Mouse (Mus musculus): ENCODE measurements around the gene Best1. TPM values are rescaled to one million over a fixed set of nuclear protein-coding genes. Genes with fewer than 3 reads are reported as not detected.

Gene Best1
- polyA plus RNA-seq, 1 experiment from 2014 or later, result 2.1 TPM

DNA sequence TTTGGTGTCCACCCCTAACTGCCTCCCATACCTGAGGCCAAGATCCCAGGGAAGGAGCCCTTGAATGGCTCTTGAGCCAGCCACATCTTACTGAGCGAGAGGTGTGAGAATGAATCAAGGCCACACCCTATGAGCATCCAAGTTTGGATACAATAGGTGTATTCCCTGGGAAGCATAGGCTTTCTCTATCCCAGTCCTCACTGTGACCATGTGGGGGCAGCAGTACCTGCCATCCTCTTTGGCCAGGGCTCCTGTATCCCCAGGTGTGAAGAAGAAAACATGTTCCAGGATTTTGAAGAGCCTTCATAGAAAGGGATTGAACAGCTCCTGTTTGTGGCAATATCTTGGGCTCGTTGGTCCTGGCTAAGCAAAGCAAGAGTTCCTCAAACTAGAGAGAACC lies 38.2 kb upstream of the Best1 start:
- Histone ChIP-seq H3K27me3 (peaks cover 5% of the 10 kb centered on the region; the same call in 1 of the 2 replicates), H3K9me3 (no peaks in the 10 kb centered on the region), H3K4me2 (replicated peaks) (no peak overlapping the region), H3K27ac (peak overlapping the region; percentile 61; the same call in 1 of the 2 replicates), H3K9ac (no peak overlapping the region), H3K4me1 (peaks cover 30% of the 10 kb centered on the region), H3K4me3 (no peak overlapping the region), H3K36me3 (peaks cover 19% of the 10 kb centered on the region)
- no peak for ATAC-seq (ENCODE audit: low FRiP score, low read depth)
- 87% methylated on average over 2 of the region's 2 CpGs for WGBS

DNA sequence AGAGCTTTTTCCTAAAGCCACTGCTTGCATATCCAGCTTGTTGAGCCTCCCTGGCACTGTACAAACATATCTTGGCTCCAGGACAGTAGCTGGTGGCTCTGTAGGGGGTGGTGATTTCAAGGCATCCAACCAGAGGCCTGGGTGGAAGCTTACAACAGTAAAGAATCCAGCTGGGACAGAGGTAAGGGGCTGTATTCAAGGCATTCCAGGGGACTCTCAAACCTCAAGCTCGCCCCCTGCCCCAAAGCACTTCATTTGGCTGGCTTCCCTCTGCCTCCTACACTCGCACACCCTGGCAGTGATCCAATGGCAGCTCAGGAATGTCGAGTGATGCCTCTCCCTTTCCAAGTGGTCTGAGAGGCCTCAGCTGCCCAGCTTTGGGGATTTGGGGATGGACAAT lies 37.5 kb upstream of the Best1 start:
- H3K9me3 ChIP-seq, result no peaks in the 10 kb centered on the region
- H3K27ac ChIP-seq, result peak overlapping the region; percentile 61; the same call in 1 of the 2 replicates
- H3K36me3 ChIP-seq, result peaks cover 23% of the 10 kb centered on the region
- H3K4me1 ChIP-seq, result peaks cover 30% of the 10 kb centered on the region
- 11% methylated on average over 3 of the region's 3 CpGs for WGBS
- peak; percentile 16; the same call in 1 of the 2 replicates for ATAC-seq (ENCODE audit: low FRiP score, low read depth)
- H3K4me3 ChIP-seq, result no peak overlapping the region
- H3K9ac ChIP-seq, result no peak overlapping the region
- 0 out of 2 replicates have a peak overlapping the region, but pooled peaks have one; percentile 1 for H3K4me2 ChIP-seq (replicated peaks)
- peaks cover 5% of the 10 kb centered on the region; the same call in 1 of the 2 replicates for H3K27me3 ChIP-seq

GRCm38 (mm10) chr19:10038364-10038763 lies 36.9 kb upstream of the Best1 start:
- Histone ChIP-seq H3K27me3 (peaks cover 5% of the 10 kb centered on the region; the same call in 1 of the 2 replicates), H3K4me1 (peaks cover 30% of the 10 kb centered on the region), H3K4me3 (no peak overlapping the region), H3K4me2 (replicated peaks) (no peak overlapping the region), H3K27ac (peak overlapping the region; percentile 61; the same call in 1 of the 2 replicates), H3K9ac (no peak overlapping the region), H3K36me3 (peaks cover 23% of the 10 kb centered on the region), H3K9me3 (no peaks in the 10 kb centered on the region)
- 82% methylated on average over 3 of the region's 3 CpGs for WGBS
- ATAC-seq (ENCODE audit: low FRiP score, low read depth), result no peak

DNA sequence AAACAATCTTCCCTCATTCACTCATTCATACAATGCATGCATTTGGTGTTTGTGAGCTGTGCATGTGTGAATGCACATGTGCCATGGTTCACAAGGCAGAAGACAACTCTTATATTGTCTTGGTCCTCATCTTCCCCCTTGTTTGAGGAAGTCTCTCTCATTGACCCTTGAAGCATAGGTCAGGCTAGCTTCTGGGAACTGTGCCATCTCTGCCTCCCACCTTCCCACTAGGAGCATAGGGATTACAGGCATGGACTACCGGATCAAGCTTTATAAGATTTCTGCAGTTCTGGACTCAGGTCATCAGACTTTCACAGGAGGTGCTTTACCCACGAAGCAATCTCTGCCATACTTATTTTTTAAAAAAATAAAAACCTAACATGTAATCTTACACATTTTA lies 36.1 kb upstream of the Best1 start:
- 70% methylated on average over 2 of the region's 2 CpGs for WGBS
- H3K9ac ChIP-seq, result no peak overlapping the region
- H3K27ac ChIP-seq, result no peak overlapping the region
- peaks cover 4% of the 10 kb centered on the region; the same call in 1 of the 2 replicates for H3K27me3 ChIP-seq
- H3K36me3 ChIP-seq, result peaks cover 31% of the 10 kb centered on the region
- H3K9me3 ChIP-seq, result no peaks in the 10 kb centered on the region
- H3K4me2 ChIP-seq (replicated peaks), result no peak overlapping the region
- no peak overlapping the region for H3K4me3 ChIP-seq
- H3K4me1 ChIP-seq, result peaks cover 23% of the 10 kb centered on the region
- no peak for ATAC-seq (ENCODE audit: low FRiP score, low read depth)

- Histone ChIP-seq H3K9ac (peak overlapping the region; percentile 31; the same call in 1 of the 2 replicates), H3K4me3 (no peak overlapping the region), H3K4me1 (peaks cover 16% of the 10 kb centered on the region), H3K4me2 (replicated peaks) (no peak overlapping the region), H3K27ac (no peak overlapping the region), H3K36me3 (peaks cover 49% of the 10 kb centered on the region), H3K27me3 (no peaks in the 10 kb centered on the region), H3K9me3 (no peaks in the 10 kb centered on the region)
- peak; percentile 51; the same call in 1 of the 2 replicates for ATAC-seq (ENCODE audit: low FRiP score, low read depth)
- 54% methylated on average over 8 of the region's 8 CpGs for WGBS
Observed at GRCm38 (mm10) chr19:10034785-10035447, 33.5 kb upstream of the Best1 start.

- no peak overlapping the region for H3K9ac ChIP-seq
- H3K36me3 ChIP-seq, result peaks cover 54% of the 10 kb centered on the region
- H3K4me1 ChIP-seq, result peaks cover 13% of the 10 kb centered on the region
- H3K4me2 ChIP-seq (replicated peaks), result no peak overlapping the region
- no peaks in the 10 kb centered on the region for H3K27me3 ChIP-seq
- ATAC-seq (ENCODE audit: low FRiP score, low read depth), result no peak
- H3K9me3 ChIP-seq, result no peaks in the 10 kb centered on the region
- WGBS, result 89% methylated on average over 5 of the region's 5 CpGs
- no peak overlapping the region for H3K27ac ChIP-seq
- H3K4me3 ChIP-seq, result no peak overlapping the region
Observed at GRCm38 (mm10) chr19:10034356-10034755, 32.9 kb upstream of the Best1 start.

GRCm38 (mm10) chr19:10033211-10033973 lies 32.0 kb upstream of the Best1 start:
- ATAC-seq (ENCODE audit: low FRiP score, low read depth), result no peak

GRCm38 (mm10) chr19:10029746-10030145 lies 28.3 kb upstream of the Best1 start:
- H3K4me3 ChIP-seq, result no peak overlapping the region
- 92% methylated on average over 2 of the region's 2 CpGs for WGBS
- no peaks in the 10 kb centered on the region for H3K27me3 ChIP-seq
- peaks cover 60% of the 10 kb centered on the region for H3K36me3 ChIP-seq
- H3K4me2 ChIP-seq (replicated peaks), result no peak overlapping the region
- ATAC-seq (ENCODE audit: low FRiP score, low read depth), result no peak
- no peaks in the 10 kb centered on the region for H3K9me3 ChIP-seq
- H3K9ac ChIP-seq, result no peak overlapping the region; the same call in 1 of the 2 replicates
- H3K27ac ChIP-seq, result no peak overlapping the region
- H3K4me1 ChIP-seq, result peaks cover 11% of the 10 kb centered on the region

More at GRCm38 (mm10) chr19:10033211-10033973, 32.0 kb upstream of the Best1 start:
- WGBS, result 43% methylated on average over 8 of the region's 8 CpGs
- Histone ChIP-seq H3K9ac (no peak overlapping the region), H3K9me3 (no peaks in the 10 kb centered on the region), H3K36me3 (peaks cover 63% of the 10 kb centered on the region), H3K4me2 (replicated peaks) (no peak overlapping the region), H3K4me1 (peaks cover 3% of the 10 kb centered on the region; the same call in 1 of the 2 replicates), H3K27ac (no peak overlapping the region), H3K4me3 (no peak overlapping the region), H3K27me3 (no peaks in the 10 kb centered on the region)

DNA sequence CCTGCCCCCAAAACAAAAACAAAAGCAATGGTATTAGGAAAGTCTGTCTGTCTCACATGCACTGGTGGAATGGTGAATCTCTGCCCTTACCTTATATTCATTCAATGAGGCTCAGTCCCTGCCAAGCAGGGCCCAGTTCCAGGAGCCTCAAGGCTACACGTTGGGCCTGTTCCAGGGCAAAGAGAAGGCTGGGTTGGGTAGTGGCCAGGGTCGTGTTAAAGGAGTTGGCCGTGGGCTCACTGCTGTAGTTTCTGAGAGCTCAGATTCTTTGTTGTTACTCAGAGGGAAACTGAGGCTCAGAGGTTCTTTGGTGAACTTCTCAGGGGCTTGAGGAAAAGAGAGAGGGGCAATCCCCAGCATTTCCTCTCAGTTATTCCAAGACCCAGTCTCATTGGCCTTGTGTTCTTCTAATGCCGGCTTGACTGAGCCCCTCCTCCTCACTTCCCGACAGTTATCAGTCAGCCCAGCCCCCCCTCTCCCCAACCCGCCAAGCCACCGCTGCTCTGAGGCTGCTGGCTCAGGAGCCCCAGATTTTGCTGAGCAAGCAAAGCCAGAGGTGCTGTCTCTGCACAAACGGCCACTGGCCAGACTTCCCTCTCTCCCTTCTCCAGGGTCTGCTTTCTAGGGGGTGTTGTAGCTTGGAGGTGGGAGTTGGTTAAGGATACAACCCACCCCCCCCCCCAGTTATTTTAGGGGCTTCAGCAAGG lies 23.9 kb upstream of the Best1 start:
- Histone ChIP-seq H3K9ac (no peak overlapping the region; the same call in 1 of the 2 replicates), H3K4me2 (replicated peaks) (peak overlapping the region; percentile 27), H3K4me1 (peaks cover 38% of the 10 kb centered on the region), H3K9me3 (no peaks in the 10 kb centered on the region), H3K36me3 (peaks cover 33% of the 10 kb centered on the region), H3K4me3 (no peak overlapping the region), H3K27me3 (no peaks in the 10 kb centered on the region), H3K27ac (peak overlapping the region; percentile 70)
- peak; percentile 71 for ATAC-seq (ENCODE audit: low FRiP score, low read depth)
- WGBS, result 23% methylated on average over 8 of the region's 8 CpGs

DNA sequence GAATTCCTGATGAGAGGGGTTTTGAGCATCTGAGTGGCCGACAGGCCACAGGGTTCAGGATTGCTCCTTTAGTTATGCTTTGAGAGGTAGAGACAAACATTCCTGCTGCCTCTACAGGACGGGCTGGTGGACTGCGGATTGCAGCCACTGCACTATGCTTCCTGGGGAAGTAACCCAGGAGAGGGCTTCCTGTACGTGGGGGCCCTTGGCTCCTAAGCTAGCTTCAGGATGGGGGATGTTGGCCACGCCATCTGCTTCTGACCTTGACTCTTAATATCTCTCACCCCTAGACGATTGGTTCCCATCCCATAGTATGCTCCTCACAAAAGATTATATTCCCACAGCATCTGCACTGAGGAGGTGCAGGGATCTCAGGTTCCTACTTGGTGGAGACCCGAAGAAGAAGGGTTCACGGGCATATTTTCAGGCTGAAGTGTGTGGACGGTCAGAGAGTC lies 21.9 kb upstream of the Best1 start:
- H3K4me2 ChIP-seq (replicated peaks), result no peak overlapping the region; the same call in 1 of the 2 replicates
- H3K27me3 ChIP-seq, result no peaks in the 10 kb centered on the region
- no peak overlapping the region for H3K4me3 ChIP-seq
- peaks cover 56% of the 10 kb centered on the region for H3K4me1 ChIP-seq
- no peak for ATAC-seq (ENCODE audit: low FRiP score, low read depth)
- H3K36me3 ChIP-seq, result peaks cover 14% of the 10 kb centered on the region
- 0 out of 2 replicates have a peak overlapping the region, but pooled peaks have one; percentile 39 for H3K9ac ChIP-seq
- WGBS, result 71% methylated on average over 9 of the region's 9 CpGs
- no peaks in the 10 kb centered on the region for H3K9me3 ChIP-seq
- H3K27ac ChIP-seq, result peak overlapping the region; percentile 61; the same call in 1 of the 2 replicates

DNA sequence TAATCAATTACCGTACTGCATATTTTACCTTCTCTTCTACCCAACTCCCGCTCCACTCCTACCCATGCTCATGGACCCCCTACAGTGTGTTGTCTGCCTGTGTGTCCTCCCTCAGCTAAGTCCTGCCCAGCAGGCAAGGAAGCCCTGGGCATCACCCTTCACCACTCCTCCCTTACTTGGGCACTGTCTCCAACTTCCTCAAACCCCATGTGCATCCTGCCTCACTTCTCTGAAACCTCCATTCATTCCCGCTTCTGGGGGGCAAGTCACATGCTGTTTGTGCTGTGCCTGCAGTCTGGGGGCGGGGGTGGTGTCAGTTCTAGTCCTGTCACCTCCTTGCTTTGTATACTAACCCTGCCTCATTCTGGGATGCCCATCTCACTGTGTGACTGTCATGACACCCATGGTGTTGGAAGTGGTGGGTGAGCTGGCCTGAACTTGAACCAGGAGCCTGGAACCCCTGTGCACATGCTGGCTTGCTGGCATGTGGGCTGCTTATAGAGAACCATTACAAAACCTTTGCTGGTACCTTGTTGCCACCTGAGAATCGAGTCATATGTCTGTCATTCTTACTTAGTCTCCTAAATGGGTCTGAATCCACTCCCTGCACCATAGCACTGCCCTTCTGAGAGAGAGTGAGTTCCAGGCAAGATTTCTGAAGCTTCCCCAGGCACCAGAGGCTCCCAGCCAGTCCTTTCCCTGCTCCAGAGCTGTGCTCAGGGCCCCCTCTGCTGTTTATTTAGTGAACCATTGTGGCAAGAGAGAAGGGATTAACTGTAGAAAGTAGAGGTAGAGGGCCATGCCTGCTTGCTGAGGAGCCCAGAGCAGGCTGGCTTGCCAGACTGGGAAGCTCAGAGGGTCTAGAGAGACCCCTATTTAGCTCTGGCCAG lies 21.2 kb upstream of the Best1 start:
- Histone ChIP-seq H3K4me2 (replicated peaks) (no peak overlapping the region; the same call in 1 of the 2 replicates), H3K9me3 (no peaks in the 10 kb centered on the region), H3K27me3 (no peaks in the 10 kb centered on the region), H3K4me1 (peaks cover 60% of the 10 kb centered on the region), H3K9ac (0 out of 2 replicates have a peak overlapping the region, but pooled peaks have one; percentile 39), H3K36me3 (peaks cover 7% of the 10 kb centered on the region), H3K27ac (peak overlapping the region; percentile 61; the same call in 1 of the 2 replicates), H3K4me3 (no peak overlapping the region)
- ATAC-seq (ENCODE audit: low FRiP score, low read depth), result no peak
- WGBS, result 72% methylated on average over 5 of the region's 5 CpGs
